Comparison of ENCODE assay signal across 8 mouse cellular contexts in the genomic region with DNA sequence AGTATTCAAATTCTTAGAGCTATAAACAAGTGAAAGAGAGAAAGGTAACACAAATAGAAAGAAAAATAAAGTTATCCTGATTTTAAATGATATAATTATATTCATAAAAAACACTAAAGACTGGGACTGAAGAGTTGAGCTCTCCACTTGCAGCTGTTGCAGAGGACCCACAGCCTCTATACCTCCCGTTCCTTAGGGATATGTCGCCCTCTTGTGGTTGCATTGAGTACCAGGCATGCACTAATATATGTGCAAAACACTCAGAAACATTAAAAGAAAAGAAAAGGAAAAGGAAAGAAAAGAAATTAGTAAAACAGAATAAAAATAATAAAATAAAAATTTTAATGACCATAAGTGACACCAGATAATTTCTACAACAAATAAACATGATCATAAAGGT.
DNase-seq lines count a peak whose midpoint lies in the region; ATAC-seq and TF ChIP-seq lines count a peak whose summit lies in the region.

No protein-coding gene starts in this region.

- H3K27me3 ChIP-seq in heart, adult 2 months (ENCODE audit: control insufficient read depth, insufficient read depth, low read length) = no peaks in the 10 kb centered on the region
- no peaks in the 10 kb centered on the region for H3K27me3 ChIP-seq in heart, embryonic 12.5 days (replicated peaks)
- no peaks in the 10 kb centered on the region for H3K27me3 ChIP-seq in midbrain, embryonic 10.5 days (ENCODE audit: low read depth, poor library complexity, severe bottlenecking)

- H3K27ac ChIP-seq in heart, adult 2 months = no peak overlapping the region
- H3K27ac ChIP-seq in heart, embryonic 12.5 days (ENCODE audit: poor library complexity, severe bottlenecking) = no peak overlapping the region
- no peak overlapping the region for H3K27ac ChIP-seq in midbrain, embryonic 10.5 days (replicated peaks)

- no peaks in the 10 kb centered on the region for H3K36me3 ChIP-seq in heart, adult 2 months (ENCODE audit: control insufficient read depth, insufficient read depth, low read length)
- no peaks in the 10 kb centered on the region for H3K36me3 ChIP-seq in heart, embryonic 12.5 days
- H3K36me3 ChIP-seq in midbrain, embryonic 10.5 days = no peaks in the 10 kb centered on the region

- no peak for ATAC-seq in heart, embryonic 12.5 days (ENCODE audit: insufficient number of reproducible peaks, low FRiP score)

- 12% methylated on average over 2 of the region's 2 CpGs for WGBS in heart, adult 2 months
- 13% methylated on average over 2 of the region's 2 CpGs for WGBS in heart, embryonic 12.5 days
- WGBS in lung, adult 2 months = 9% methylated on average over 2 of the region's 2 CpGs
- WGBS in midbrain, embryonic 10.5 days = 15% methylated on average over 2 of the region's 2 CpGs

- no peak for DNase-seq in heart, adult 2 months
- DNase-seq in spleen, postnatal 4 days (ENCODE audit: low spot score in 2 of 2) = peak; percentile 13 to 63
- no peak for DNase-seq in spleen, adult 12 weeks (ENCODE audit: low spot score)
- peak; percentile 3 for DNase-seq in c-Kit-positive CD71-positive TER-119-negative erythroid progenitor cells, embryonic 14.5 days (ENCODE audit: low read depth)
- DNase-seq in lung, adult 2 months = peak; percentile 4
- DNase-seq in ovary, postnatal 36 days (ENCODE audit: low spot score) = no peak
- no peak for DNase-seq in midbrain, embryonic 10.5 days (ENCODE audit: low spot score)

- no peak for TF ChIP-seq EP300 in heart, adult 2 months (IDR thresholded peaks at IDR 0.05; ENCODE audit: insufficient read depth, low read depth, low read length)

- no peak overlapping the region for H3K4me2 ChIP-seq in heart, embryonic 12.5 days

- H3K9ac ChIP-seq in heart, adult 2 months (ENCODE audit: low read depth, low read length) = no peak overlapping the region
- H3K9ac ChIP-seq in heart, embryonic 12.5 days = no peak overlapping the region

- H3K79me2 ChIP-seq in heart, adult 2 months (replicated peaks; ENCODE audit: control insufficient read depth, insufficient read depth, low read length) = no peaks in the 10 kb centered on the region

- H3K9me3 ChIP-seq in heart, embryonic 12.5 days (replicated peaks) = peaks cover 13% of the 10 kb centered on the region
- H3K9me3 ChIP-seq in midbrain, embryonic 10.5 days (replicated peaks) = peaks cover 15% of the 10 kb centered on the region; the same call in 1 of the 2 replicates

- TF ChIP-seq CTCF in heart, adult 2 months (IDR thresholded peaks at IDR 0.05) = peak; percentile 69
- peak; percentile 56 for TF ChIP-seq CTCF in lung, adult 2 months (IDR thresholded peaks at IDR 0.05; ENCODE audit: insufficient read depth, low read length)

- no peak for TF ChIP-seq POLR2A in heart, adult 2 months (IDR thresholded peaks at IDR 0.05; ENCODE audit: insufficient read depth, low read depth, low read length)
- TF ChIP-seq POLR2A in lung, adult 2 months (IDR thresholded peaks at IDR 0.05; ENCODE audit: borderline replicate concordance, extremely low read depth, low read depth, low read length) = no peak

- H3K4me3 ChIP-seq in heart, adult 2 months = no peak overlapping the region
- no peak overlapping the region for H3K4me3 ChIP-seq in heart, embryonic 12.5 days
- H3K4me3 ChIP-seq in lung, adult 2 months (replicated peaks; ENCODE audit: extremely low read depth, low read depth, low read length) = no peak overlapping the region
- no peak overlapping the region for H3K4me3 ChIP-seq in midbrain, embryonic 10.5 days

- intact Hi-C loops in heart, adult 2 months (cut with DNase I) = loop anchor here (2.0 kb wide), 1 partner anchor 100 kb away; no protein-coding TSS in a partner anchor

- H3K4me1 ChIP-seq in heart, adult 2 months (ENCODE audit: control insufficient read depth, insufficient read depth, low read length) = no peaks in the 10 kb centered on the region
- no peaks in the 10 kb centered on the region for H3K4me1 ChIP-seq in heart, embryonic 12.5 days (replicated peaks)
- no peaks in the 10 kb centered on the region for H3K4me1 ChIP-seq in lung, adult 2 months (ENCODE audit: control insufficient read depth, insufficient read depth, low read length)
- no peaks in the 10 kb centered on the region for H3K4me1 ChIP-seq in midbrain, embryonic 10.5 days

Comparison
In these comparisons a context has a peak if more than half of its experiments do, and no peak if none do; other contexts are left out.
1. DNase-seq: peak in spleen, postnatal 4 days (2 of 2), c-Kit-positive CD71-positive TER-119-negative erythroid progenitor cells, embryonic 14.5 days (single experiment) and lung, adult 2 months (single experiment); none in heart, adult 2 months (0 of 2), spleen, adult 12 weeks (single experiment), ovary, postnatal 36 days (single experiment) and midbrain, embryonic 10.5 days (single experiment).